Mouse (Mus musculus): Measurements from ENCODE around the gene Xpo6. TPM values are rescaled to one million over a fixed set of nuclear protein-coding genes. Genes with fewer than 3 reads are reported as not detected.
A peak's percentile ranks its signal among the peaks of the same experiment; 100 is the strongest.

Gene Xpo6
- total RNA-seq, 2 experiments from 2014 or later, result 91.2 to 92.6 TPM

GRCm38 (mm10) chr7:126134634-126135321 lies 65.5 kb downstream of the Xpo6 start:
- DNase-seq (ENCODE audit: low spot score in 2 of 2), result no peak

DNA sequence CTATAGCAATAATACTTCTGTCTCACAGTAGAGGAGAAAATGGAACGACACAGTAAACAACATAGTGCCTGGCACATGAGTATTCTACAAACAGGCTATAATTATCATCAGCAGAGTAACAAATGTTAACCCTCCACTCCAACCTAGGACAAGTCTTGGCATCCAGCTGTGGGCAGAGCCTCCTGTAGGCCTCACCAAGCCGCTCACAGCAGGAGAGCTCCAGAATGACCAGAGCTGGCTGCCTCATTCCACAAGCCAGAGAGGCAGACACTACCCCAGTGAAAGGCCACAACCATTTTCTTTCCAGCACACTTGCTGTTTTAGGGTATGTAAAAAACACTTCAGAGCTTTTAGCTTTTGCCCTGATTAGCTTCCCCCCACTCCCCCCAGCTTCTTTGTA lies 72.6 kb downstream of the Xpo6 start:
- DNase-seq (ENCODE audit: low spot score in 2 of 2), result no peak

DNA sequence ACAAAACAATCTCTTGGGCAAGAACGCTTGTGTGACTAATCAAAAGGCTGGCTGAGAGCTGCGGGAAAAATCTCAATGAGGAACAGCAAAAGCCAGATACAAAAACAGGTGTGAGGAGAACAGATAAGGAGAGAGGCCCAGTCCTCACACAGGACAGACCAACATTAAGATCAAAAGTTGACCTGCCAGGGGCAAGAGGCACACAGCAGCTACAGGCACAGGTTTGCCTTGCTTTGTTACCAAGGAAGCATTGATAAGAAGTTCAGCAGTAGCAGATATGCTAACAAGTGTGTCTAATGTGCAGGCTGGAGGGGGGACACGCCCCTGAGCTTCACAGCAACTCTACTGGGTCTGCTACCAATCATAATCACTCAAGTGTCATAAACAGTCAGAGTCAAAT lies 73.8 kb downstream of the Xpo6 start:
- DNase-seq (ENCODE audit: low spot score in 2 of 2), result no peak

DNA sequence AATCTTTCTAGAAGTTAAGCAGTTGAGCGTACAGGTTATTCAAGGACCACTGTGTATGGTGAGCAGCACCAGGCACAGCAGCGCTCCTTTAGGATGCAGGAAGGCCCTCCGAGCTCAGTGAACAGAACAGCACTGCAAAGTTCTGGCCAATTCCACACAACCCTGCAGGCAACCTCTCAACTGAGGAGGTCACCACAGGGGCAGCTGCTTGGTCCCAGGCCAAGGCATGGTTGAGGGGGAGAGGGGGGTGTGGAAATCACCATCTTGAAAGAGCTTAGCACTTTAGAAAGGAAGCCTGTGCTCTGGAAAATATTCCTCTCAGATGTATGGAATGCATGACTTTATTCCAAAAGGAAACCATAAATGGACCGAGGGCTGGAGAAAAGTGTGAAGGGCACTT lies 78.8 kb downstream of the Xpo6 start:
- no peak for DNase-seq (ENCODE audit: low spot score in 2 of 2)

- no peak for DNase-seq (ENCODE audit: low spot score in 2 of 2)
These were observed 80.5 kb downstream of the Xpo6 start for GRCm38 (mm10) chr7:126119819-126120218.

GRCm38 (mm10) chr7:126113263-126113662 lies 87.0 kb downstream of the Xpo6 start:
- DNase-seq (ENCODE audit: low spot score in 2 of 2), result peak in 1 of 2 experiments; percentile 34

GRCm38 (mm10) chr7:126111230-126111629 lies 89.1 kb downstream of the Xpo6 start:
- no peak for DNase-seq (ENCODE audit: low spot score in 2 of 2)

GRCm38 (mm10) chr7:126109898-126110297 lies 90.4 kb downstream of the Xpo6 start:
- no peak for DNase-seq (ENCODE audit: low spot score in 2 of 2)

- DNase-seq (ENCODE audit: low spot score in 2 of 2), result no peak
These were observed 99.9 kb downstream of the Xpo6 start for GRCm38 (mm10) chr7:126100440-126100839.

GRCm38 (mm10) chr7:126099835-126100234 lies 100.5 kb downstream of the Xpo6 start:
- DNase-seq (ENCODE audit: low spot score in 2 of 2), result no peak

DNA sequence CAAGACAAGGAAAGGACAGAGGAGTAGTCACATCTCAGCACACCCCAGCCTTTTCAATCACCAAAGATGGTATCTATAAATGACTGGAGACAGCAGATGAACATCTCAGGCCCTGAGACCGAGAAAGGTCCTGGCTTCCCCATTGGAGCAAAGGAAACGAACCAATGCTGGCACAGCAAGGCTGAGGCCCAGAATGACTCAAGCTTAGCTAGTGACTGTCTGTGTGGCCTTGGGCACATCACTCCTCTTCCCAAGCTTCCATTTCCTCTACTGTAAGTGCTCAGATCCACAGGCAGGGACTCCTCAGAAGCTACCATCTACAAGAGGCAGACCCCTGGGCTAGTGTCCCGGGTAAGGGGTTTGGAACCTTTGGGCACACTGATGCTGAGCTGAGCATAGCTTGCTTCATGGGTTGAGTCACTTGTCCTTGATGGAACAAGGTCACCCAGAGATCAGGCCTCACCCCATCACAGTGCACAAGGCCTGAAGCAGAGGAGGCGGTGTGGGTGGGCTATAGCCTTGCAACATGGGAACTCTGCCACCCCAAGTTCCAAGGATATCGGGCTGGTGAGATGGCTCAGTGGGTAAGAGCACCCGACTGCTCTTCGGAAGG lies 101.0 kb downstream of the Xpo6 start:
- DNase-seq (ENCODE audit: low spot score in 2 of 2), result no peak

GRCm38 (mm10) chr7:126097219-126097915 lies 102.9 kb downstream of the Xpo6 start:
- DNase-seq (ENCODE audit: low spot score in 2 of 2), result no peak

DNA sequence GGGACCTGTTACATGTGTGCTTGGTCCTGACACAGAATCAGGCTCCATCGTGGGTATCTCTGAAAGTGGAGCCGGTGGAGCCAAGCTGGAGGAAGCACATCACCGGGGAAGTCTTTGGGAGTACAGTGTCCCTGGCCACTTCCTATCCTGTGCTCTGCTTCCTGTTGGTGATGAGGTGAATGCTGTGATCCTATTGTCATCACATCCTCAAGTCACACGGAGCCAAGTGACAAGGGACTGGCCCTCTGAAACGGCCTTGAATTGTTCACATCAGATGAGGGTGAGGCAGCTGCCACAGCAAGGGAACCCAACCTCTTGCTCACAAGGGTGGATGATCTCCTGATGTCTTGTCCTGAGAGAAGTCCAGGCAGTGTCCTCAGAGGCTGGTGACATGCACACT lies 103.7 kb downstream of the Xpo6 start:
- DNase-seq (ENCODE audit: low spot score in 2 of 2), result no peak

- no peak for DNase-seq (ENCODE audit: low spot score in 2 of 2)
These were observed 105.6 kb downstream of the Xpo6 start for GRCm38 (mm10) chr7:126094738-126095137.

DNA sequence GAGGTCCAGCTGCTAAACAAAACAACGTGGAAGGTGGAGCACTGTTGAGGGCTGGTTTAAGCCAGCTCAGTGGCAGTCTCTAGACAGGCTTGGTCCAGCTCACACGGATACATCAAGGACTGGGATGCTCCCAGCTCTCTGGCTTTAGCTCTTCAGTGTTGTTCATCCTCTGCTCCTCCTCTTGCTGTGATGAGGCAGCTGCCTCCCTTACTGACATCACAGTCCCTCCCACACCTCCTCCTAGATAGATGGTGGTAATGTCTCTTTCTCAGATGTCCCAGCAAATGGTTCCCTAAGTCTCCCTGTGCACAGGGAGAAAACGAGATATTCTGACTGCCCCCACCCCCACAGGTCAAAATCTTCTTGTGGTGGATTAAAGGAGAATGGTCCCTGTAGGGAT lies 107.1 kb downstream of the Xpo6 start:
- no peak for DNase-seq (ENCODE audit: low spot score in 2 of 2)

GRCm38 (mm10) chr7:126089782-126090181 lies 110.5 kb downstream of the Xpo6 start:
- DNase-seq (ENCODE audit: low spot score in 2 of 2), result peak in 1 of 2 experiments; percentile 74

- DNase-seq (ENCODE audit: low spot score in 2 of 2), result no peak
These were observed 112.1 kb downstream of the Xpo6 start for GRCm38 (mm10) chr7:126088155-126088554.

- no peak for DNase-seq (ENCODE audit: low spot score in 2 of 2)
These were observed 112.7 kb downstream of the Xpo6 start for GRCm38 (mm10) chr7:126087602-126088001.

GRCm38 (mm10) chr7:126086321-126086741 lies 114.0 kb downstream of the Xpo6 start:
- DNase-seq (ENCODE audit: low spot score in 2 of 2), result no peak

GRCm38 (mm10) chr7:126085154-126085553 lies 115.1 kb downstream of the Xpo6 start:
- no peak for DNase-seq (ENCODE audit: low spot score in 2 of 2)

GRCm38 (mm10) chr7:126083980-126084348 lies 116.3 kb downstream of the Xpo6 start:
- no peak for DNase-seq (ENCODE audit: low spot score in 2 of 2)

DNA sequence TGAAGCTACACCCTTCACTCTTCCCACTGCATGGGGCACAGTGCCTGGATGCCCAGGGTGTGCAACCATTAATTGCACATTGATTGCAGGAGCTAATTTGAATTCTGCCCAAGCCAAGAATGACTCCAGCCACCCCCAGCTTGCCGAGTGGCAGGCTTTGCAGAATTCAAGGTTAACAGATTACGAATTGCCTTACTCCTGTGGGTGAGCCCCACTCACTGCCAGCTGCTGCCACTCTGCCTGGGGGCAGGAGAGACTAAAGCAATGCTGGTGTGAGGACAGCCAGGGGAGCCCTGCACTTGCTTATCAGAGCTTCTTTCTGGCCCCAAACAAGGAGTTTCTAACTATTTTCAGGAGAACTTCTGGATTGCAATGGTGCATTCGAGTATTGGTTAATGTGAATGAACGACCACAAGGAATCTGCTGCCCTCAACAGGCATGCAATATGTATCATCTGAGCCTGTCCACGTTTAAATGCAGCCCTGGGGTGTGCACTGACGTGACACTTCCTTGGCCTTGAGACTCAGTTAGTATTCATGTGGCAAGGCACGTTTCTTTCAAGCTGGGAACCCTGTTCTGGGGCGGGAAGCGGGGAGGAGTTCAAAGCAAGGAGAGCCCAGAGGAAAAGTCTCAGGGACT lies 116.8 kb downstream of the Xpo6 start:
- peak in 1 of 2 experiments; percentile 36 for DNase-seq (ENCODE audit: low spot score in 2 of 2)
